Mouse (Mus musculus) lung, embryonic 16.5 days (tissue): ENCODE results near the gene 1700010I14Rik. TPM values are rescaled to one million over a fixed set of nuclear protein-coding genes. Genes with fewer than 3 reads are reported as not detected.

Experiments
- ATAC-seq: fragments of 200-750 bp; cut with Nextera tagmentation; 2 replicates; pipeline ENCODE4 v1.8.0; 2017; ENCODE audit warnings: low read depth, mild to moderate bottlenecking, moderate library complexity
- H3K27ac ChIP-seq: fragments of 300-500 bp; sonication (generic); 2 replicates; pipeline ENCODE4 v1.5.1; 2014; ENCODE audit warnings: mild to moderate bottlenecking, control low read depth, low read length
- H3K27me3 ChIP-seq: fragments of 300-500 bp; sonication (generic); 2 replicates; pipeline ENCODE4 v1.6.1; 2014; ENCODE audit warnings: low read depth, low read length, mixed read lengths; ENCODE audit not compliant: control insufficient read depth, insufficient read depth
- H3K36me3 ChIP-seq: fragments of 300-500 bp; sonication (generic); 2 replicates; pipeline ENCODE4 v1.6.1; 2014; ENCODE audit warnings: low read length; ENCODE audit not compliant: control insufficient read depth, insufficient read depth
- H3K4me1 ChIP-seq: fragments of 300-500 bp; sonication (generic); replicated peaks from 2 replicates; pipeline ENCODE4 v1.6.1; 2014; ENCODE audit warnings: low read length, mixed read lengths; ENCODE audit not compliant: control insufficient read depth, insufficient read depth
- H3K4me2 ChIP-seq: fragments of 300-500 bp; sonication (generic); 2 replicates; pipeline ENCODE4 v1.6.1; 2014; ENCODE audit warnings: low read depth, low read length, control low read depth
- H3K4me3 ChIP-seq: fragments of 300-500 bp; sonication (generic); 2 replicates; pipeline ENCODE4 v1.5.1; 2014; ENCODE audit warnings: mild to moderate bottlenecking, low read length, control low read depth
- H3K9ac ChIP-seq: fragments of 300-500 bp; sonication (generic); 2 replicates; pipeline ENCODE4 v1.6.1; 2014; ENCODE audit warnings: low read length, control low read depth
- H3K9me3 ChIP-seq: fragments of 300-500 bp; sonication (generic); 2 replicates; pipeline ENCODE4 v1.6.1; 2016; ENCODE audit warnings: low read length; ENCODE audit not compliant: control insufficient read depth
- WGBS: fragments of 180-500 bp; shearing (Covaris S2); extraction: QIAGEN DNeasy Blood & Tissue Kit; methylation state at CpG from one replicate; pipeline ENCODE4 v1.1.7; 2014; 5-methylcytosine and 5-hydroxymethylcytosine counted together
- polyA plus RNA-seq: library from polyadenylated mRNA; unstranded; fragments of >200 nt; fragmentation: Nextera tagmentation; extraction: Ambion mirVana; gene quantifications from 2 replicates; pipeline ENCODE4 v1.2.1, GENCODE M21; 2015

The 1700010I14Rik gene
- polyA plus RNA-seq, 1 experiment from 2014 or later, result 2.8 TPM

- WGBS, result 70% methylated on average over 5 of the region's 5 CpGs
Observed at GRCm38 (mm10) chr17:8973331-8973730, 14.8 kb upstream of the 1700010I14Rik start.

GRCm38 (mm10) chr17:8974423-8974822, 13.7 kb upstream of the 1700010I14Rik start:
- Histone ChIP-seq H3K4me2 (no peak overlapping the region), H3K36me3 (no peaks in the 10 kb centered on the region), H3K9ac (no peak overlapping the region), H3K4me3 (no peak overlapping the region), H3K27ac (no peak overlapping the region), H3K9me3 (no peaks in the 10 kb centered on the region), H3K4me1 (peaks cover 7% of the 10 kb centered on the region; the same call in 1 of the 2 replicates), H3K27me3 (no peaks in the 10 kb centered on the region)
- WGBS, result 65% methylated on average over 7 of the region's 7 CpGs
- no peak for ATAC-seq

More at GRCm38 (mm10) chr17:8973331-8973730, 14.8 kb upstream of the 1700010I14Rik start:
- no peak for ATAC-seq
- H3K9ac ChIP-seq, result no peak overlapping the region
- H3K36me3 ChIP-seq, result no peaks in the 10 kb centered on the region
- H3K4me1 ChIP-seq, result peaks cover 7% of the 10 kb centered on the region; the same call in 1 of the 2 replicates
- H3K27ac ChIP-seq, result no peak overlapping the region
- H3K9me3 ChIP-seq, result no peaks in the 10 kb centered on the region
- no peaks in the 10 kb centered on the region for H3K27me3 ChIP-seq
- no peak overlapping the region for H3K4me3 ChIP-seq
- no peak overlapping the region for H3K4me2 ChIP-seq

- Histone ChIP-seq H3K4me3 (no peak overlapping the region), H3K4me2 (no peak overlapping the region), H3K36me3 (no peaks in the 10 kb centered on the region), H3K27ac (no peak overlapping the region), H3K27me3 (no peaks in the 10 kb centered on the region), H3K9ac (no peak overlapping the region), H3K4me1 (peaks cover 7% of the 10 kb centered on the region; the same call in 1 of the 2 replicates), H3K9me3 (no peaks in the 10 kb centered on the region)
- 58% methylated on average over 6 of the region's 6 CpGs for WGBS
- no peak for ATAC-seq
Observed at GRCm38 (mm10) chr17:8974823-8975397, 13.2 kb upstream of the 1700010I14Rik start.

GRCm38 (mm10) chr17:8976745-8977144, 11.4 kb upstream of the 1700010I14Rik start:
- H3K36me3 ChIP-seq, result no peaks in the 10 kb centered on the region
- H3K27ac ChIP-seq, result no peak overlapping the region
- ATAC-seq, result no peak
- H3K4me3 ChIP-seq, result no peak overlapping the region
- no peak overlapping the region for H3K4me2 ChIP-seq
- no peak overlapping the region for H3K9ac ChIP-seq
- no peaks in the 10 kb centered on the region for H3K9me3 ChIP-seq
- H3K27me3 ChIP-seq, result no peaks in the 10 kb centered on the region
- WGBS, result 79% methylated on average over 6 of the region's 6 CpGs
- H3K4me1 ChIP-seq, result peaks cover 7% of the 10 kb centered on the region; the same call in 1 of the 2 replicates

GRCm38 (mm10) chr17:8977271-8977670, 10.9 kb upstream of the 1700010I14Rik start:
- Histone ChIP-seq H3K27ac (no peak overlapping the region), H3K4me2 (no peak overlapping the region), H3K9ac (no peak overlapping the region), H3K4me3 (no peak overlapping the region), H3K27me3 (no peaks in the 10 kb centered on the region), H3K4me1 (peaks cover 2% of the 10 kb centered on the region; the same call in 1 of the 2 replicates), H3K9me3 (no peaks in the 10 kb centered on the region), H3K36me3 (no peaks in the 10 kb centered on the region)
- 52% methylated on average over 2 of the region's 2 CpGs for WGBS
- ATAC-seq, result no peak

- 81% methylated on average over 2 of the region's 2 CpGs for WGBS
- Histone ChIP-seq H3K9ac (no peak overlapping the region), H3K27me3 (no peaks in the 10 kb centered on the region), H3K4me2 (no peak overlapping the region), H3K9me3 (no peaks in the 10 kb centered on the region), H3K4me3 (no peak overlapping the region), H3K27ac (no peak overlapping the region), H3K4me1 (peaks cover 6% of the 10 kb centered on the region), H3K36me3 (no peaks in the 10 kb centered on the region)
- ATAC-seq, result no peak
Observed at GRCm38 (mm10) chr17:8983576-8983975, 4.6 kb upstream of the 1700010I14Rik start.

- Histone ChIP-seq H3K27ac (no peak overlapping the region), H3K9me3 (no peaks in the 10 kb centered on the region), H3K27me3 (no peaks in the 10 kb centered on the region), H3K9ac (no peak overlapping the region), H3K4me3 (no peak overlapping the region), H3K36me3 (no peaks in the 10 kb centered on the region), H3K4me2 (no peak overlapping the region), H3K4me1 (peaks cover 9% of the 10 kb centered on the region)
- WGBS, result 27% methylated on average over 5 of the region's 5 CpGs
- peak; percentile 46; the same call in 1 of the 2 replicates for ATAC-seq
Observed at GRCm38 (mm10) chr17:8985714-8986113, 2.4 kb upstream of the 1700010I14Rik start.

GRCm38 (mm10) chr17:8986551-8986950, 1.6 kb upstream of the 1700010I14Rik start:
- no peak for ATAC-seq
- Histone ChIP-seq H3K36me3 (no peaks in the 10 kb centered on the region), H3K4me1 (peaks cover 9% of the 10 kb centered on the region), H3K27ac (no peak overlapping the region), H3K9ac (no peak overlapping the region), H3K27me3 (no peaks in the 10 kb centered on the region), H3K9me3 (no peaks in the 10 kb centered on the region), H3K4me3 (no peak overlapping the region), H3K4me2 (no peak overlapping the region)
- 76% methylated on average over 2 of the region's 2 CpGs for WGBS

GRCm38 (mm10) chr17:8987369-8987768, 764 bp upstream of the 1700010I14Rik start:
- Histone ChIP-seq H3K4me1 (peaks cover 9% of the 10 kb centered on the region), H3K9me3 (no peaks in the 10 kb centered on the region), H3K4me3 (no peak overlapping the region), H3K27ac (no peak overlapping the region), H3K9ac (no peak overlapping the region), H3K4me2 (no peak overlapping the region), H3K36me3 (no peaks in the 10 kb centered on the region), H3K27me3 (no peaks in the 10 kb centered on the region)
- 73% methylated on average over 5 of the region's 5 CpGs for WGBS
- no peak for ATAC-seq
